Mouse (Mus musculus) CH12.LX (cell line): Measurements from ENCODE around the gene Them4. TPM values are rescaled to one million over a fixed set of nuclear protein-coding genes. Genes with fewer than 3 reads are reported as not detected.

Source experiments
- DNase-seq: peaks from one replicate; pipeline ENCODE4 v3.0.0-alpha.2; 2013; ENCODE audit errors: extremely low read depth
- H3K27ac ChIP-seq: 2 replicates; pipeline ENCODE4 v1.5.1; 2012; ENCODE audit warnings: low read depth, mild to moderate bottlenecking, control low read depth, moderate library complexity; ENCODE audit not compliant: insufficient read depth
- H3K27me3 ChIP-seq: replicated peaks from 2 replicates; pipeline ENCODE3; 2012; ENCODE audit warnings: inconsistent platforms
- H3K36me3 ChIP-seq, 2 experiments: replicated peaks in 1 of 2; 2 replicates each; pipeline versions ENCODE3 to v1.6.1; 2012; ENCODE audit warnings: inconsistent platforms in 1 of 2, low read length in 1 of 2, mild to moderate bottlenecking in 1 of 2, mixed read lengths in 1 of 2, moderate library complexity in 1 of 2; ENCODE audit not compliant: control insufficient read depth in 1 of 2, insufficient read depth in 1 of 2
- H3K4me1 ChIP-seq, 2 experiments: 2 replicates each; pipeline ENCODE4 v1.6.1; 2012; ENCODE audit warnings: inconsistent platforms in 1 of 2, moderate library complexity in 1 of 2; ENCODE audit not compliant: insufficient read depth in 2 of 2, control insufficient read depth in 1 of 2
- H3K4me2 ChIP-seq: 2 replicates; pipeline ENCODE4 v1.6.1; 2012; ENCODE audit warnings: low read depth, mild to moderate bottlenecking, control low read depth; ENCODE audit not compliant: poor library complexity, insufficient read depth, severe bottlenecking
- H3K4me3 ChIP-seq, 3 experiments: fragments of 150-350 bp in 1 of 3; sonication (generic) in 1 of 3; replicated peaks in 1 of 3; 2 replicates each; pipeline versions ENCODE3 to v1.5.1; 2011 to 2012; ENCODE audit warnings: low read depth in 2 of 3, low read length in 2 of 3, mild to moderate bottlenecking in 2 of 3, moderate library complexity in 2 of 3, control low read depth in 1 of 3, improper control_type of control experiment in 1 of 3, inconsistent platforms in 1 of 3, mixed read lengths in 1 of 3; ENCODE audit not compliant: poor library complexity in 1 of 3
- H3K79me2 ChIP-seq: replicated peaks from 2 replicates; pipeline ENCODE4 v1.6.1; 2012; ENCODE audit warnings: mild to moderate bottlenecking, moderate library complexity; ENCODE audit not compliant: control insufficient read depth, poor library complexity, insufficient read depth, severe bottlenecking; ENCODE audit errors: extremely low read depth
- H3K9ac ChIP-seq: 2 replicates; pipeline ENCODE4 v1.6.1; 2012; ENCODE audit warnings: low read depth, mild to moderate bottlenecking, control low read depth, moderate library complexity; ENCODE audit not compliant: insufficient read depth
- H3K9me3 ChIP-seq: replicated peaks from 2 replicates; pipeline ENCODE3; 2012; ENCODE audit warnings: low read length, inconsistent platforms, mixed read lengths
- BHLHE40 ChIP-seq: IDR thresholded peaks from 2 replicates; pipeline ENCODE4 v1.6.1; 2011; ENCODE audit warnings: mild to moderate bottlenecking, low read depth, low read length, improper control_type of control experiment
- CHD2 ChIP-seq: IDR thresholded peaks from 2 replicates; pipeline ENCODE4 v1.6.1; 2011; ENCODE audit warnings: low read length, improper control_type of control experiment
- E2F4 ChIP-seq: IDR thresholded peaks from 2 replicates; pipeline ENCODE4 v1.6.1; 2011; ENCODE audit warnings: low read depth, low read length, improper control_type of control experiment; ENCODE audit not compliant: insufficient replicate concordance
- ELF1 ChIP-seq: IDR thresholded peaks from 2 replicates; pipeline ENCODE4 v1.6.1; 2014; ENCODE audit warnings: low read depth, mild to moderate bottlenecking, inconsistent platforms, low read length, improper control_type of control experiment
- EP300 ChIP-seq: IDR thresholded peaks from 2 replicates; pipeline ENCODE4 v1.6.1; 2011; ENCODE audit warnings: low read length, improper control_type of control experiment
- HCFC1 ChIP-seq: IDR thresholded peaks from 2 replicates; pipeline ENCODE4 v1.6.1; 2012; ENCODE audit warnings: low read depth, mild to moderate bottlenecking, inconsistent platforms, low read length, improper control_type of control experiment
- JUN ChIP-seq: IDR thresholded peaks from 2 replicates; pipeline ENCODE4 v1.6.1; 2011; ENCODE audit warnings: low read depth, mild to moderate bottlenecking, low read length, improper control_type of control experiment, moderate library complexity; ENCODE audit not compliant: insufficient read depth
- JUND ChIP-seq: conservative IDR thresholded peaks from 2 replicates; pipeline ENCODE4 v1.6.1; 2011; ENCODE audit warnings: low read depth, low read length, improper control_type of control experiment
- KAT2A ChIP-seq: IDR thresholded peaks from 2 replicates; pipeline ENCODE4 v1.6.1; 2012; ENCODE audit warnings: low read length, improper control_type of control experiment, inconsistent platforms; ENCODE audit not compliant: insufficient replicate concordance
- MAFK ChIP-seq: IDR thresholded peaks from 2 replicates; pipeline ENCODE4 v1.6.1; 2011; ENCODE audit warnings: low read length, improper control_type of control experiment; ENCODE audit not compliant: insufficient replicate concordance
- MAX ChIP-seq: IDR thresholded peaks from 2 replicates; pipeline ENCODE4 v1.6.1; 2011; ENCODE audit warnings: low read length, improper control_type of control experiment
- MXI1 ChIP-seq: IDR thresholded peaks from 2 replicates; pipeline ENCODE4 v1.6.1; 2011; ENCODE audit warnings: mild to moderate bottlenecking, low read depth, low read length, improper control_type of control experiment
- MYC ChIP-seq: IDR thresholded peaks from 2 replicates; pipeline ENCODE4 v1.6.1; 2011; ENCODE audit warnings: low read depth, mild to moderate bottlenecking, improper control_type of control experiment, low read length
- NRF1 ChIP-seq: IDR thresholded peaks from 2 replicates; pipeline ENCODE4 v1.6.1; 2014; ENCODE audit warnings: low read depth, mild to moderate bottlenecking, inconsistent platforms, low read length, improper control_type of control experiment, moderate library complexity
- PAX5 ChIP-seq: IDR thresholded peaks from 2 replicates; pipeline ENCODE4 v1.6.1; 2012; ENCODE audit warnings: low read length, inconsistent platforms, mixed read lengths
- POLR2AphosphoS2 ChIP-seq: IDR thresholded peaks from 2 replicates; pipeline ENCODE4 v1.6.1; 2011; ENCODE audit warnings: low read depth, low read length, improper control_type of control experiment
- RAD21 ChIP-seq: IDR thresholded peaks from 2 replicates; pipeline ENCODE4 v1.6.1; 2011; ENCODE audit warnings: low read depth, mild to moderate bottlenecking, low read length, improper control_type of control experiment, moderate library complexity
- SIN3A ChIP-seq: IDR thresholded peaks from 2 replicates; pipeline ENCODE4 v1.6.1; 2012; ENCODE audit warnings: low read length, improper control_type of control experiment, inconsistent platforms
- TBP ChIP-seq: conservative IDR thresholded peaks from 2 replicates; pipeline ENCODE4 v1.6.1; 2011; ENCODE audit warnings: low read depth, low read length, improper control_type of control experiment
- USF2 ChIP-seq: conservative IDR thresholded peaks from 2 replicates; pipeline ENCODE4 v1.6.1; 2011; ENCODE audit warnings: low read depth, low read length, improper control_type of control experiment
- ZC3H11A ChIP-seq: IDR thresholded peaks from 2 replicates; pipeline ENCODE4 v1.6.1; 2012; ENCODE audit warnings: low read depth, mild to moderate bottlenecking, inconsistent platforms, low read length, improper control_type of control experiment
- ZMIZ1 ChIP-seq: IDR thresholded peaks from 2 replicates; pipeline ENCODE4 v1.6.1; 2012; ENCODE audit warnings: low read depth, mild to moderate bottlenecking, inconsistent platforms, low read length, improper control_type of control experiment
- ZNF384 ChIP-seq: IDR thresholded peaks from 2 replicates; pipeline ENCODE4 v1.6.1; 2012; ENCODE audit warnings: low read depth, low read length, improper control_type of control experiment, inconsistent platforms
- dilution Hi-C: fragments of 300-500 bp; cut with MboI; formaldehyde crosslinking; loops from 2 replicates; pipeline ENCODE4 v1.14.3; 2020; ENCODE audit warnings: low sequenced_read_pairs; ENCODE audit not compliant: extremely low pct_unique_long_range_greater_than_20kb, extremely low pct_ligation_motif_present
- in situ Hi-C: fragments of 300-500 bp; cut with MboI; formaldehyde crosslinking; loops from 3 replicates; pipeline ENCODE4 v1.14.3; 2019; ENCODE audit warnings: low sequenced_read_pairs, low pct_ligation_motif_present, low pct_unique_long_range_greater_than_20kb, mixed read lengths
- polyA plus RNA-seq: library from polyadenylated mRNA; unstranded; fragments of >175 nt; gene quantifications from 2 replicates; pipeline ENCODE4 v1.2.1, GENCODE M21; 2012; ENCODE audit warnings: low read depth; ENCODE audit not compliant: insufficient read length
- total RNA-seq, 2 experiments: library from RNA; depleted of rRNA; stranded (reverse); fragments of 300-350 nt in 1 of 2; fragments of >200 nt in 1 of 2; gene quantifications; 2 replicates each; pipeline ENCODE4 v1.2.3; 2012 to 2014

Them4 gene
- total and polyA plus RNA-seq, 3 experiments: 2.4 to 7.2 (median 3.6) TPM

GRCm38 (mm10) chr3:94344897-94345296 lies 35.0 kb downstream of the Them4 start:
- no peak for TF ChIP-seq PAX5
- TF ChIP-seq ZMIZ1: no peak
- TF ChIP-seq MXI1: no peak
- TF ChIP-seq ZNF384: no peak
- no peak for TF ChIP-seq E2F4
- TF ChIP-seq HCFC1: no peak
- no peak for TF ChIP-seq NRF1
- TF ChIP-seq EP300: no peak
- TF ChIP-seq CHD2: no peak
- no peak for TF ChIP-seq SIN3A
- no peak for TF ChIP-seq MAFK
- TF ChIP-seq MYC: no peak
- TF ChIP-seq KAT2A: no peak
- TF ChIP-seq TBP: no peak
- Histone ChIP-seq H3K9me3 (no peaks in the 10 kb centered on the region), H3K4me2 (no peak overlapping the region), H3K9ac (no peak overlapping the region), H3K36me3 (no peaks in the 10 kb centered on the region), H3K4me3 (no peak overlapping the region), H3K4me1 (no peaks in the 10 kb centered on the region), H3K27me3 (peaks cover 6% of the 10 kb centered on the region), H3K27ac (no peak overlapping the region), H3K79me2 (no peaks in the 10 kb centered on the region)
- dilution Hi-C loops: no loop called here
- DNase-seq: no peak
- in situ Hi-C loops: no loop called here

- H3K4me2 ChIP-seq: no peak overlapping the region
- in situ Hi-C loops (no loop called here), dilution Hi-C loops (no loop called here)
- no peaks in the 10 kb centered on the region for H3K79me2 ChIP-seq
- H3K27ac ChIP-seq: no peak overlapping the region
- H3K9me3 ChIP-seq: peaks cover 8% of the 10 kb centered on the region
- H3K27me3 ChIP-seq: peaks cover 2% of the 10 kb centered on the region
- TF ChIP-seq PAX5 (no peak), JUN (no peak), SIN3A (no peak), RAD21 (no peak), POLR2AphosphoS2 (no peak), BHLHE40 (no peak), NRF1 (no peak), JUND (no peak), TBP (no peak), ELF1 (no peak), MAX (no peak), EP300 (no peak), ZC3H11A (no peak), USF2 (no peak)
- H3K36me3 ChIP-seq: no peaks in the 10 kb centered on the region
- no peak overlapping the region for H3K4me3 ChIP-seq
- H3K4me1 ChIP-seq: no peaks in the 10 kb centered on the region
- no peak overlapping the region for H3K9ac ChIP-seq
- DNase-seq: no peak
These were observed 38.3 kb downstream of the Them4 start for GRCm38 (mm10) chr3:94348146-94348545.
